Mouse (Mus musculus) lung, adult 18-20 months (tissue): ENCODE data around the gene Klhl33.
A peak's percentile ranks its signal among the peaks of the same experiment; 100 is the strongest.
"Not testable (repeated sequence)": the region's sequence is repeated elsewhere in the genome, so short reads cannot be mapped to it uniquely, and the experiment has no call there.

Experiments
- DNase-seq, 2 experiments: peaks; one replicate each; pipeline ENCODE4 v3.0.0; 2022; ENCODE audit warnings: mixed read lengths in 2 of 2

Klhl33 gene

DNA sequence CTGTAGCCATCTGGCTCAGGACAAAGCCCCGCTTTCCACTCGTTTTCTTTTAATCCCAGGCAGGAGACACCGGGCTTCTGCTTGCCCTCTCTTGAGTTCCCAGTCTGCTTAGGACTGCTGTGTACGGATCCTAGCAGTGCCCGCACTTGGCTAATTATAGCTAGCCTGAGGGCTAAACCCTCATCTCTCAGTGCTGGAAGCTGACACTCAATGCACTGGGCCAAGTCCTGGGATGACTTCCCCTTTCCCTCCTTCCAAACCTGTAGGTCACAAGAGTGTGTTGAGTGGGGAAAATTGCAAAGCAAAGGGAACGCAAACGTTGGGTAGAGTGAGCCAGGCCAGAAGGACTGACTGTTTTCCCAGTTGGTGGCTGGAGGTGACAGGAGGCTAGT is at the start of gene Klhl33:
TSS of gene Klhl33 (minus strand) at position 134 of the 392 bp plus-strand sequence.
- DNase-seq = peak in 1 of 2 experiments; percentile 13

DNA sequence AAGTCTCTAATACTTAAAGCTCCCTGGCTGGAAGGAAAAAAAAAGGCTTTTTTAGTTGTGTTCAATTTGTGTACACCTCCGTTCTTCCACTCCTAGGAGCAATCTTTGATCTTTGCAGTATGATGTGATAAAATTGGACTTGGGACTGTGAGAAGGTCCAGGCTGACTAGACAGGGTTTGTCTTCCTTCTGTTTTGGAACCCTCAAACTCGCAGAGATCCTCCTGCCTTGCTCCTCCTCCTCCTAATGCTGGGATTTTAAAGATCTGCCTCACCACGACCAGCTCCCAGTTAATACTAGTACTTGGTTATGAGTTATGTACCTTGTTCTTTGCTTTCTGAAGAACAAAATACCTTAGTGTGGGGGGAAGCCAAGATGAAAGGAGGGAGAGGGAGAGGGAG is 48.2 kb upstream of the Klhl33 start:
- not testable (repeated sequence) for DNase-seq

DNA sequence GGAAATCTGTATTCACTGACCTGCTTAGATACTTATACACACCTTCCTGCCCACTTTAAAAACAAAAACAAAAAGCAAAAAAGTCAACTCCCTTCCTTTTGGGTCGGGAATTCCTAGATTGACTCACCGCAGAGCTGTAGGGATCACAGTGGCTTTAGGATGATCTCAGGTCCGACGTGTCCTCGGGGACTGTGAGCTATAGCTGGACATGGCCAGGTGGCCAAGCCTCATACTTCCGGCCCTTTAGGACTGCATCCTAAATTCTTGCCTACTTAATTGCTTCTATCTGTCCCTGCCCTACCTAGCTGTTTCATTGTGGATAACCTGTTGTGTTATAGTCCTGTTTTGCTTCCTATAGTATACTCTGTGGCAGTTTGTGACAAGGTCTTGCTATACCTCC is 47.8 kb upstream of the Klhl33 start:
- DNase-seq = not testable (repeated sequence)

DNA sequence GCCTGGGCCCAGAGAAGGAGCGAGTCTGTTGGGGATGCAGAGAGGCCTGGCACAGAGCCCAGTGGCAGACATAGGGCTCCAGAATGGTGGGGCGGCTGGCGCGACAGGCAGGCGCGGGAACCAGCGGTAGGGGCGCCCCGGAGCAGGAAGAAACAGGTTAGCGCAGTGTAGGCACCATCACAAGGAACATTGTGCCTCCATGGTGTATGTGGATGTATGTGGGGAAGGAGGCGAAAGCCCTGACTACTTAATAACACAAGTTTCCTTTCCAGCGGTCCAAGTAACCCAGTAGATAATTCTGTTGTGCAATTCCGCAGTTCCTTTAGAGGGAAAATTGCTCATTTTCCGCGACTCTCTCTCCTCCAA is 47.3 kb upstream of the Klhl33 start:
- not testable (repeated sequence) for DNase-seq

DNA sequence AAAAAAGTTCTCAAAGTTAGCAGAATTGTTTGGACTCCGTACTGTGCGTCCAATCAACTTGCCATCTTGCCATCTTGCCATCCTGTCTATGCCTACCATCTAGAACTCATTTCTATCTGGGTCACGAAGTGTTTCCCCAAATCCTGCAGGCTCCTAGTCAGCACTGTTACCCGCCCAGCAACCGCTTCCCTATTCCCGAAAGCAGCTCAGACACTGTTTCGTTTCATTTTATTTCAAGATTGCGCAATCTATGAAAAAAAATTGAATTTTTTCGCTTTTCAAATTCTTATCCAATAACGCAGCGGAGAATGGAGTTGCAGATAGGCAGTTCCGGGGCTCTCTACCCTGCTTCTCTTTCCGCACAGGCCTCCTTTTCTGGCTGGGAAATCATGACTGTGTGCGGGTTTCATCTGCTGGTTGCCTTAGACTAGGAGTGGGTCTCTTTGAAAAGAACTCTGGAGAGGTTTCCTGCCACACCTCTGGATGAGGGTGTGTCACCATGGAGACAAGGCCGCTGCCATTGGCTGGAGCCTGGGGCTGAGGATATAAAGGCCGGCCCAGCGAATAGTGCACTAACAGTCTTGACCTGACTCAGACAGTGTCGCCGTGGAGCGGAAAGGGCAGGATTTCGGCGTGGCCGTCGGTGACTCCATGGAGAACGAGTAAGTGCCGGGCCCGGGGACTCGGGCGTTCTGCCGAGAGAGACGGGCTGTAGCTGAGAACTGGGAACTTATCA is 46.8 kb upstream of the Klhl33 start, which contains the start of gene Gm49342:
TSS of gene Gm49342 (plus strand) at position 586 of the 736 bp plus-strand sequence.
- peak; percentile 98 for DNase-seq

DNA sequence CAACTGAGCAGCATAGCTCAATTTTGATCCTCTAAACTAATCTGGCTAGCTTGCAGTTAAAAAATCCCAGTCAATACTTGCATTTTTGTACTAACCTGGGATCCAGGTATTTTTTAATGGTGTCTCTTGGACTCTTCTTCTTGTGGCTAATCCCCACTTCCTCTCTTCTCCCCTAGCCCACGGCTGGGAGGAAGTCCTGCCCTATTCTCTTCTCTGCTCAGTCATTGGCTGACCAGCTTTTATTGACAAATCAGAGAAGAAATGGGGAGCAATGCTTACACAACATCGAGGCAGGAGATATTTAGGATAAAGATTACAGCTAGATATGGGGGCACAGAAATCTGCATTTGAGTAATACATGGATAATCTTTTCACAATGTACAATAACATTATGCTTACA is 41.6 kb upstream of the Klhl33 start:
- DNase-seq = no peak

DNA sequence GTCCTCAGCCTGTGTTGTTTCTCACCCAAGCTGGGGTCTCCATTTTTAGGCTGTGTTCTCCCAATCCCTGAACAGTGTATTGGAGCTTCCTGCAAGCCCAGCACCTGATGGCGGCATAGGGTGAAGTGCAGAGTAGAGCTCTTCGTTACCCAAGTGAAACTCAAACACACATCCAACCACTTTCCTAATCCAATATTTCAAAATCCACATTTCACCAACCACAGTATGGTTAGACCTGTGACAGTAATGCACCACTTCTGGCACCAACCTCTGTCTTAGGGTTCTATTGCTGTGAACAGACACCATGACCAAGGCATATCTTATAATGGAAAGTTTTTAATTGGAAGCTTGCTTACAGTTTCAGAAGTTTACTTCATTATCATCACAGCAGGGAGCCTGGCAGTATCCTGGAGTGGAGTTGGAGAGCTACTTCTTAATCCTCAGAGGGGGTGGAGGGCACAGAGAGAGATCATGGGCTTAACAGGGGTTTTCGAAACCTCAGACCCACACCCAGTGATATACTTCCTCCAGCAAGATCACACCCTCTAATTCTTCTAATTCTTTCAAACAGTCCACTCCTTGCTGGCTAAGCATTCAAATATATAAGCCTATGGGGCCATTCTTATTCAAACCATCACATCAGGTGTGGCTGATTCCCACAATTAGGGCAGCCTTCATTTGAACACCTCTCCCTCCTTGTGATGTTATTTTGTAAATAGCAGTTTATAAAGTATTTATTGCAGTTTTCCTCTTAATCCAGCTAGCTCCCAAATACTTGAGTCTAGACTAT is 41.0 kb upstream of the Klhl33 start:
- DNase-seq = no peak

DNA sequence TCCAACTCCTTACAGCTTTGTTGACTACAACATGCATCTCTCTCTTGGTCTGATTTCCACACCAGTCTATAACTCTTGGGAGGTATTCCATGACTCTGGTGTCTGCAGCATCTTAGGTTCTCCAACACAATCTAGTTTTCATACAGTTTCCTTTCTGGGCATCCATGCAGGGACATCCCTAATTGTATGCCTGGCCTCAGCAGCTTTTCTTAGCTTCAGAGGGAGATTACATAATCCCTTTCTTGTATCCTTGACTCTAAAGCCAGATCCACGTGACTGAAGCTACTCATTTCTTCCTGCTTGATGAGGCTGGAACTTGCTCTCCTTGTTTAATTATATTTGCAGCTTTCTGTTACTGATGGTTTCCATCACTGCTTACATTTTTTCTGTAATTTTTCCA is 39.3 kb upstream of the Klhl33 start:
- no peak for DNase-seq

DNA sequence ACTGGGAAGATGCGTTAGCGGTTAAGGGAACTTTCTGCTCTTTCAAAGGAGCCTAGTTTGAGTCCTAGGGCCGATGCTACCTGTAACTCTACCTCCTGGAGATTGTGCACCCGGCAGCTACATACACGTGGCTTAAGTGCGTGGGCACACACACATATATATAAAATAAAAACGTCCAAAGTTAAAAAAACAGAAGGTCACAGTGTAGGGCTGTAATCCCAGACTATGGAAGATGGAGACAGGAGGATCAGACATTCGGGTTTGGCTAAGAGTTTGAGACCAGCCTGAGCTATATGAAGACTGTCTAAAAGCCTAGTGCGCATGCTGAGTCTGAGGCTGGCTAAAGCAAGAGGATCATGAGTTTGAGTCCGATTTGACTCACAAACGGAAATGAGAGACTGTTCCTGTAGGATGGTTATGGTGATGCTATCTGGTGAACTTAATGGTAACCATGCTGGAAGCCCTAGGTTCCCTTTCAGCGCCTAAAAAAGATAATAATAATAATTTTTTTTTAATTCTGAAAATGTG is 34.2 kb upstream of the Klhl33 start:
- no peak for DNase-seq

DNA sequence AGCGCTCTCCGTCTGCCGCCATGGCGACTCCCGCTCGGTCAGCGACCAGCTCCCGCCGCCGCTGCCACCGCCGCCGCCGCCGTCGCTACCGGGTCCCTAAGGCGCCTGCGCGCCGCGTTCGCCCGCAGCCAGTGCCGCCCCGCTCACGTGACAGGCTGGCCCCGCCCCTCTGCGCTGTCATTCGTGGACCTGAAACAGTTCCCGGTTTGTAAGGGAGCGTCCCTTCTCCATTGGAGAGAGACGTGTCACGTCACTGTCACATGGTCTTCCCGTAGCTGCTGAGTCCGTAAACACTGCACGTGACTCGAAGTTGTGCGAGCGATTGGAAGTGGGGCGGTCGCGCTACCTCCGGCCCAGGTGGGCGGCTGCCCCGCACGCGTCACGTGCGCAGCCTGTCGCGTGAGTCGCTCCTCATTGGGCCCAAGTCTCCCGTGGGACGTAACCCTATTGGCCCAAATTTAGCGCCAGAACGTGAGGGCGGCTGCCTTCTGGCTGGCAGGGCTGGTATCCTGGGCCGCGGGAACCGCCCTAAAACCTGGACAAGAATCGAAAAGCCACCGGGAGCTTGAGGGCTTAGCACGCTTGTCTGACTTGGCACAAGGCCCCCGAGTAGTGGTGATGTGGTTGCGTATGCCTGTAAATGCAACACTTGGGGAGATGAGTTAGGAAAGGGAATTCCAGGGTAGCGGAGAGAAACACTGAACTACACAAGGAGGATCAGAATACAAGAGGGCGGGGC is 33.6 kb upstream of the Klhl33 start, which contains the start of the genes Pip4p1 and Pnp:
TSS of gene Pip4p1 (minus strand) at position 103 of the 739 bp plus-strand sequence.
TSS of gene Pnp (plus strand) at position 329 of the 739 bp plus-strand sequence.
- peak; percentile 100 for DNase-seq

DNA sequence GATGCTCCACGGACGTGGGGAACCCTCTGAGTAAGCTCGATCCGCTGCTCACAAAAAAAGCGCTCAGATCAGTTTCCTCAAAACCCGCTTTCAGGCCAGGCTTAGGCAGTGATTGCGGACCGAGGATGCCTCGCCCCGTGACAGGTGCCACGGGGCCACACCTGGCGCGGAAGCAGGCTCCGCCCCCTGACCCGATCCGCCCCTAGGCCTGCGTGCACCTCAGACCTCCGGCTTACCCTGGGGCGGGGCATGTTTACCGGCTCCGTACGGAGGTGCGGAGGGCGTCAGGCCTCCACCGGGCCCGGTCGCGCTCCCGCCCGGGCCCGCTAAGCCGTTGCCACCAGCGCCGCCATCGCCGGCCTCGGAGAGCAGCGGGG is 33.1 kb upstream of the Klhl33 start:
- peak; percentile 76 to 83 for DNase-seq

DNA sequence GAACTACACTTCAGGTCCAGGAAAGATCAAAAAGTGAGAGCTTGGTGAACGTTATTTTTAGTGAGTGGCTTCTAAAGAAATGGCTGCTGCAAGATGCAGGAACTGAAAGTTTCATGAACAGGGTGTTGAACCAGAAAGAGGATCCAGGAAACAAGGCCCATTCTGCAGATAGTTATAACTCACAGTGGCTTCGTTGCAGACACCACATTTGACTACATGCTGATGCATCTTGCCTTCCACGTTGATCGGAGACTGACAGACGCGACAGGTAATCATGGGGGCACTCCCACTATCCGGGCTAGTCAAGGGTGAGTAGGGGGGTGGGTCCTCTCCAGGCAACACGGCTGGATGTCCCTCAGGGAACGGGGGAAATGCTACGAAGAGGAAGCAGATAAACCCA is 32.6 kb upstream of the Klhl33 start:
- DNase-seq = no peak

DNA sequence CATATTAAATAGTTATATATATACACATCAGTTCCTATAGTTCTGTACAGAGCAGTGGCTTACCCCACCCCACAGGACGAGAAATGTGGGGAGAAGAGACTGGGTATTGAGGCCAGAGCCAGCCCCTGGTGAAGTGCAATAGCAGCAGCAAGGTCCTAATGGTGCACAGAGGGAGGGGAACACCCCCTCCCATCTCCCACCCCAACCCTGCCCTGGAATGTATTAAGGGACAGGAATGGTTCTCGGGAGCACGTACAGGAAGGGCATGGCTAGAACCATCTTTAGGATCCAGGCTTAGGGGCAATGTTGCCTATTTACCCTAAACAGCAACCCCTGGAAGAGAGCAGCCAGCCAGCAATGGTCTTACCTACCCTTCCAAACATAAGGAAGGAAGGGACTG is 30.1 kb upstream of the Klhl33 start:
- no peak for DNase-seq

DNA sequence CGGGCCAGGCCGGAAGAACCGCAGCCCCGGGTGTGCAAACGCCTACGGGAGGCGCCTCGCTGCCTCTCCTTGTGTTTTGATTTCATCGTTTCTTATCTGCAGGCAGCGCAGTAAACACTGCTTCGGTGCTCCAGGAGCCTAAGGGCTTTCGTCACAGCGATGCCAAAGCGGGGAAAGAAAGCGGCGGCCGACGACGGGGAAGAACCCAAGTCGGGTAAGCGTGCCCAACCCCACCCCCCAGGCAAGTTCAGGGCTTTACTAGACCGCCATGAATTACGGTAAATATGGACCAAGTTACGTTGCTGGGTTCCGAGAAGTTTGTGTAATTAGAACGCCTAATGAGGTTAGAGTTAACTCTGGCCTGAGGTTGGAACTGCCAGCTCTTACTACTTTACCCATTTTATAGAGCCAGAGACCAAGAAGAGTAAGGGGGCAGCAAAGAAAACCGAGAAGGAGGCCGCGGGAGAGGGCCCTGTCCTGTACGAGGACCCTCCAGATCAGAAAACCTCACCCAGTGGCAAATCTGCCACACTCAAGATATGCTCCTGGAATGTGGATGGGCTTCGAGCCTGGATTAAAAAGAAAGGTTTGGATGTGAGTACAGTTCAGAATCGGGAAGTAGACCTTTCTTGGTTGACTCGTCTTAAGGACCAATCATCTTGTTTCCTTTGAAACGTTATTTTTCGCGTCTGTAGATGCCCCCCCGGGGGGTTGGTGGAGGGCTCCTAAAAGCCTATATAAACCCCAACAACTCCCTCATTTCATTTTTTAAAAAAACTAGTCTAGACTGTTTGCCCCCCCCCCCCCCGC is 28.0 kb upstream of the Klhl33 start:
- DNase-seq = no peak

DNA sequence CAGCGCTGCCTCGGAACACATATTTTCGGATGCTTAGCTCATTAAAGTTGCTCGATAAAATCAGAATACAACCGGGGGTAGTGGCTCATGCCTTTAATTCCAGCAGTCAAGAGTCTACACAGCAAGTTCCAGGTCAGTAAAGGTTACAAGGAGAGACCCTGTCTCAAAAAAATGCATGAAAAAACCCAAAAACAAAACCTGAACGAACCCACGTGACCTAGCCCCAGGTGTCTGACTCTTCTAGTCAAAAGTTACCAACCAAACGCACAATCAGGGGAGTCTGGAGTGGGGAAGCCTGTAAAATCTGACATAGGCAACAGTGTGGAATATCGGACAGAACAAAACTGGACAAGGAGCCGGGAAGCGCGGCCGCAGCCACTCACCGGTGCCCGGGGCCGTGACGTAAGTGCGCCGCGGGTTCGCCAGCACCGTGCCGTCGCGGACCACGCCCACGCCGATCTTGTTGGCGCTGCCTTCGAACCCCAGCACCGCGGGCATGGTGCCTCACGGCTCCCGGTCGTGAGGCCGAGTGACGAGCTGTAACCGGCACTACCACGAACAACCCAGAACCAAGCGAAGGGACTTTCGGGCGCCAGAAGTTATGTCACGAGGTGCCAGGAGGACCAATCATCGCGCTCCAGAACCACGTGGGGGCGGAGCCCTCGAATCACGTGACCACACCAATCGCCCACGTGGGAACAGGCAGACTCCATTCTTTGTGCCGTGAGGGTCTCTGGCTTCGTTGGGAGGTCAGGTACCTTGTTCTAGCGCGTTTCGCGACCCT is 27.2 kb upstream of the Klhl33 start, which contains the start of the genes Osgep and Apex1:
TSS of gene Osgep (minus strand) at position 613 of the 784 bp plus-strand sequence.
TSS of gene Apex1 (plus strand) at position 688 of the 784 bp plus-strand sequence.
- peak; percentile 96 to 97 for DNase-seq

DNA sequence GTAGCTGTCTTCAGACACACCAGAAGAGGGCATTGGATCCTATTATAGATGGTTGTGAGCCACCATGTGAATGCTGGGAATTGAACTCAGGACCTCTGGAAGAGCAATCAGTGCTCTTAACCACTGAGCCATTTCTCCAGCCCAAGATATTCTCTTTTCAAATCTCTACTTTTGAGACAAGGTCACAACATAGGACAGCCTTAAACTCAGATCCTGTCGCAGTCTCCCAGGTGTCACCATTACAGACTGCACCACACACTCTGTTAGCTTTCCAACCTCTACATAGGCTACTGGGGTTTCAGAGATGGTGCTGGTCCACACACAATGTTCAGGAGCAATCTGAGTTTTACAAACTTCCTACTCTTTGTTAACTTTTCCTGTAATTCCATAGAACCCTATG is 26.1 kb upstream of the Klhl33 start:
- DNase-seq = not testable (repeated sequence)

DNA sequence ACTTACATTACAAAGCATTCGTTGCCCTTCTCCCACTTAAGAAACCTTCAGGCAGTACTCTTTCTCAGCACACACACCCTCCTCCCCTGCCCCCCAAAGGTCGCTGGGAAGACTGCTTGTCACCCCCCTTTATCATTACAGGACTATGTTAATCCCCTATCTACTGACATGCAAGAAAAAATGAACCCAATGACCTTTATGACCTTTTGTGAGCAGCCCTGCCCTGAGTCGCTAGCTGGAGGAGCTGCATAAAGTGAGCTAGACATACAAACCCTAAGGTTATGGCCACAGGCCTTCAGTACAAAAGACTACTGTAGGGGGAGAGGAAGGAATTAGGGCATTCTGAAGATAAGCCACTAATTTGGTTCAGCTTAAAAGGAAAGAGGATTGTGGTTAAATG is 14.0 kb upstream of the Klhl33 start:
- no peak for DNase-seq

DNA sequence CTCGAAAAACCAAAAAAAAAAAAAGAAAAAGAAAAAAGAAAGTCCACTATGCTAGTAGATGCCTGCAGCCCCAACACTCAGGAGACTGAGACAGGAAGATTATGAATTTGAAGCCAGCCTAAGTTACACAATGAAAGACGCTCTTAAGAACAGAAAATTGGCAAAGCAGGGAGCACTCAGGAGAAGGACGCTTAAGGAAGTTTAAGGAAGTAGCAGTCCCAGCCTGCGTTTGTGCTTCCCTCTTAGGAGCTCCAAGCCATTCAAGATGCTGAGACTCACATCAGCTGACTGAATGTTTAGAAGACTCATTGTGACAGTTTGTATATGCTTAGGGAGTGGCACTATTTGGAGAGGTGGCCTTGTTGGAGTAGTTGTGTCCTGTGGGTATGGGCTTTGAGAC is 10.8 kb upstream of the Klhl33 start:
- peak in 1 of 2 experiments; percentile 31 for DNase-seq

DNA sequence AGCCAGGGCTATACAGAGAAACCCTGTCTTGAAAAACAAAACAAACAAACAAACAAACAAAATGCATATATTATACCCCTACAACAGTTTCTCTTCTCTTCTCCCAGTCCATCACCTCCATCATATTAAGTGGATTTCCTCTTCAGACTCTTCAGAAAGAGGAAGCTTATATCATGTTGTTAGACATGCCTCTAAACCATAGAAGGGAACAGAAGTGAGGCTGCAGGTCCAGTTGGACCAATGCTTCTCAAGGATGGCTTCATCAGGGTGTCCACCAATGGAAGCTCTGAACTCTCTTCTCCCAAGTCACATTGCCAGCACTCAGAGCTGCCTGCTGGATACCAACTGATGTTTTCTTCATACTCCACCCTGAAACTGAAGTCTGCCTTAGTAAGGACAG is 8.0 kb upstream of the Klhl33 start:
- not testable (repeated sequence) for DNase-seq

DNA sequence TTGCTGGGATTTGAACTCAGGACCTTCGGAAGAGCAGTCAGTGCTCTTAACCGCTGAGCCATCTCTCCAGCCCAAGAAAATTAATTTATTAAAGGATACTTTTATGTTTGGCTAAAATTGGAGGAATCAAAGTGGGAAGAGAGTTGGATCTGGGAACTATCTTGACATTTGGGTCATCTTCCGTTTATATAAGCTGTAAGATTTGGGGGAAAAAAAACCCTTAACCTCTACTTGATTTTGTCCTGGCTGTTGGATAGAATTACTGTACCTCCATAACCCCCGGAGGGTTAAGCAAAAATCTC is 7.5 kb upstream of the Klhl33 start:
- DNase-seq = no peak
